Mouse (Mus musculus): ENCODE measurements around the gene Acss3. TPM values are rescaled to one million over a fixed set of nuclear protein-coding genes. Genes with fewer than 3 reads are reported as not detected.

Acss3 gene
- total RNA-seq, 1 experiment from 2014 or later = not detected

DNA sequence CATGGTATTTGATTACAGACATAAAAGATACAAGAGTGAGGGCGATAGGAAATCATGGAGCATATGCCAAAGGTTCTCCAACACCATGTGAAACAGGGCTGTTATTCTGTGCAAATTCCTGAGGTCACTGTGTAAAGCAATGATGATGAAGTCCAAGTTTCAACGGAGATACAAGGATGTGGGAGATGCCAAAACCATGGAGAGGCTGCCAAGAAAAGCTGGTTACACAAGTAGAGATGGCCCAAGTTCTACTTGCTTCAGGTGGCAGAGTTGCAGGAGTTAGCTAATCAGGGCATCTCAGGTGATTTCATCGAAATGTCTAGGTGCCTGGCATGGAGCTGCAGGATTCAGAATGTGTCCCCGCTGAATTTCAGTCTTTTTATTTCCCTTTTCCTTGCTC is 84.3 kb downstream of the Acss3 start:
- no peak for ATAC-seq (ENCODE audit: extremely low read depth, insufficient number of reproducible peaks, low FRiP score, poor library complexity, severe bottlenecking)

- no peak for ATAC-seq (ENCODE audit: extremely low read depth, insufficient number of reproducible peaks, low FRiP score, poor library complexity, severe bottlenecking)
These were observed 99.2 kb downstream of the Acss3 start for GRCm38 (mm10) chr10:107024254-107024653.

DNA sequence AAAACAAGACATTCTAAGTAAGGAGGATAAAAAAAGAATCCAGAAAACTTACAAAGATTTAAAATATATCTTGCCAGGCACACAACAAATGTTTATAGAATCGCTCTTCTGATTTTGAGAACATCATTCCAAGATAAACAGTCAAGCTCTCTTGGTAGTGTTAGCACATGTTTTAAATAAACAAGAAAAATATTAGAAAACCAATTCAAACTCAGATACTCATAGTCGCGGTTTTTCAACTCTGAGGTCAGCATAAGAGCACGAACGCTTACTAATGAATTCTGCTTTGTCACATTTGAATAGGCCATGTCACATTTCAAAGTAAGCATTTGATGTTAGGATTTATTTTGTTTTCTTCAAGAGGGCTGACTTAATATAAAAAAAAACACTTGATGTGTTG is 102.3 kb downstream of the Acss3 start:
- no peak for ATAC-seq (ENCODE audit: extremely low read depth, insufficient number of reproducible peaks, low FRiP score, poor library complexity, severe bottlenecking)

DNA sequence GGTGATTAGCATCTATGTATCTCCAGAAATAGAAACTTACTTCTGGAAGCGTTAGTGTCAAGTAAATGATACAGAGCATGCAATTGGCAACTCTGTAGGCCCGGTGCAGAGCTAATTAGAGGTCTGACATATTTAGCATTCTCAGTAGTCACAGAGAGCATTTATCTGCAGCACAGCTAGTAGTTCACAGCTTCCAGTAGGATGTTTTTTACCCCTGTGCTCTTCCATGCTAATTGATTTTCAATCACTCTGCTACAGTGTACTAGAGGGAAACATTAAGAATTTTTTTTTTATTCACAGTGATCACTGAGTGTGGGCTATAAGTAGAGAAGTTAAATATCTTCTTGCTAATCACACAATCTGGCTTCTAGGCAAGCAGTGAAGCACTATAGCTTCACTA is 112.3 kb downstream of the Acss3 start:
- no peak for ATAC-seq (ENCODE audit: extremely low read depth, insufficient number of reproducible peaks, low FRiP score, poor library complexity, severe bottlenecking)

DNA sequence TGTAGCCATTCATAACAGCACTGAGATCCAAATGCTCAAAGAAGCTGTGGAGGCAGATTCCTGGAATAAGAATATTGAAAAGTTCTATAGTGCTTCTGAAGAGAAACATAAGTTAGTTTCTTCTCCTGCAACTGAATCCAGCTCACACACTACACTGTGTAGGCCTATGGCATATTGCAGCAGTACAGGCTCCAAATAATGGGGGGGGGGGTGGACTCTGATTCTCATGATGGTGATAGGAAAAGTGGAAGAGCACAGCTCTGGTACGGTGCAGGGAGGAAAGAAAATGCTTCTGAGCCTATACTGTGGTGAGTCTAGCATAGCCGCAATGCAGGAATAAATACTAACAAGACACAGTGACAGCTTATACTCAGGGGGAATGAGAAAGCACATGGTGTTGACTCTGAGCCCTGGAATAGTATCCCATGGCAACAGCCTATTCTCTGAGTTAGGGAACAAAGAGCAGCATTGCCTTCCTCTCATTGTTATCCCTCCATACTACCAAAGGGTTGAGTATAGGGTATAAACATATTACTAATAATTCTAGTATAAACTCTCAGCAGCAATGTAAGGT is 125.3 kb downstream of the Acss3 start:
- no peak for ATAC-seq (ENCODE audit: extremely low read depth, insufficient number of reproducible peaks, low FRiP score, poor library complexity, severe bottlenecking)

DNA sequence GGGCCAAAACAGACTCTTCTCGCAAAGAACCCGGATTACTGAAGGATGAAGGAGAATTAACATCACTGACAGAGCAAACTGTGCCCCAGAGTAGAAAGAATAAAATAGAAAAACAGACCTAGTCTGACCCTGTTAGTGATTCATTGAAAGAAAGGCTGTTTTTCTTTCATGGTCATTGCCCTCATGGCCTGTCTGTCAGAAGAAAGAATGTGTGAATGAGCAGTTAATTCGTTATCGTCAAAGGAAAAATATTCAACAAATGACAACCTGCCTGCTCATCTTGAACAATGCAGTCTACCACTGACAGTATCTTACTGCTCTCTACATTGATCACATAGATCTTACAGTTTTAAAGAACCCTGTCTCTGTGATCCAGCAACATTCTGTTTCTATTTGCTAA is 134.0 kb downstream of the Acss3 start:
- ATAC-seq (ENCODE audit: extremely low read depth, insufficient number of reproducible peaks, low FRiP score, poor library complexity, severe bottlenecking) = no peak

- ATAC-seq (ENCODE audit: extremely low read depth, insufficient number of reproducible peaks, low FRiP score, poor library complexity, severe bottlenecking) = no peak
These were observed 148.0 kb downstream of the Acss3 start for GRCm38 (mm10) chr10:106975193-106976141.

DNA sequence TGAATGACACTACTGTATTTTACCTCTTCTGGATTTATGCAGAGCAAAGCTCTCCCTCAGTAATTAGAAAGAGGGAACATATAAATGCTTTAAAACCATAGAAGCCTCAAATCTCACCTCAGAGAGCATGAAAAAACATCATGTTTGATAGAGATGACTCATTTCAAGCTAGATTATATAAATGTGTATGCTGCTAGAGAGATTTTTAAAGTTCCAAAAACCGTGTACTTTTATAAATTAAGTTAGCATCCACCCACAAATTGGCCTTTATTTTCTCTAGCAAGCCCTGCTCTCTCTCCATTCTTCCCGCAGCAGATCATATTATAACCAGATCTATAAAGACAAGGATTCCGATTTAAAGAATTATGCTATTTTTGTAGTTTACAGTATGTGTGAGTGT is 164.4 kb downstream of the Acss3 start:
- no peak for ATAC-seq (ENCODE audit: extremely low read depth, insufficient number of reproducible peaks, low FRiP score, poor library complexity, severe bottlenecking)

DNA sequence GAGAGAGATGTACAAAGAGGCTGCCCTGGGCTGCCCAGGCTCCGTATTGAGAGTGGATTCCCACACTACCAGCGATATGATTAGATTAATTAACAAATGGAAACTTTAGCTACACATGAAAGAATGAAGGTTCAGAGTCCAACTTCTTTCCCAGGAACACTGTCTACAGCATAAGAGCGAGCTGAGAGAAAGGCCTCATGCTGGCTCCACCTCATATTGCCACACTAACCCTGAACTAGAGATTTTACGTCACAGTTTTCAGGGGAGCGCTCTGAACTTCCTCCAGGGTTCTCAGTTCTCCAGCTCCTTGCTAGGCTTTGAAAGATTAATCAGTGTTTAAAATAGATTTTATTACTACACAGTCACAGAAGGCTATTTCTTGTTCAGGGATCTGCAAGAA is 182.1 kb downstream of the Acss3 start:
- no peak for ATAC-seq (ENCODE audit: extremely low read depth, insufficient number of reproducible peaks, low FRiP score, poor library complexity, severe bottlenecking)

- no peak for ATAC-seq (ENCODE audit: extremely low read depth, insufficient number of reproducible peaks, low FRiP score, poor library complexity, severe bottlenecking)
These were observed 184.0 kb downstream of the Acss3 start for GRCm38 (mm10) chr10:106939441-106939840.

- ATAC-seq (ENCODE audit: extremely low read depth, insufficient number of reproducible peaks, low FRiP score, poor library complexity, severe bottlenecking) = no peak
These were observed 184.6 kb downstream of the Acss3 start for GRCm38 (mm10) chr10:106938851-106939250.

DNA sequence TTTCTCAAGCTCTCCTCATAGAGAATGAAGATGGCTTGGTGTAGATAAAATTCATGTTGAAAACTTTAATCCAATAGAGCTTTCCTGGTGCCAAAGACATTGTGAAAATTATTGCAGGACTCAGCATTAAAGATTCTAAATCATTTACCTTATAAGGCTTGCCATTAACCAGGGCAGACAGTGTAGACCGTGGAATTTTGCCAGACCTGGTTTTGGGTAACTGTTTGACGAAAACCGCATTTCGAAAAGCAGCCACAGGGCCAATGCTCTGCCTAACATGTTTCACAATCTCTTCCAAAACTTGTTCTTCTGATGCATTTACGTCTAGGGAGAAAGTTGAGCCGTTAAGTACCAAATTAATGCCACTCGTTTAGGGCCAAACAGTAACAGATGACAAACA is 186.5 kb downstream of the Acss3 start:
- ATAC-seq (ENCODE audit: extremely low read depth, insufficient number of reproducible peaks, low FRiP score, poor library complexity, severe bottlenecking) = no peak

GRCm38 (mm10) chr10:106932571-106933073 is 190.8 kb downstream of the Acss3 start:
- no peak for ATAC-seq (ENCODE audit: extremely low read depth, insufficient number of reproducible peaks, low FRiP score, poor library complexity, severe bottlenecking)

- no peak for ATAC-seq (ENCODE audit: extremely low read depth, insufficient number of reproducible peaks, low FRiP score, poor library complexity, severe bottlenecking)
These were observed 194.7 kb downstream of the Acss3 start for GRCm38 (mm10) chr10:106928576-106929332.

- ATAC-seq (ENCODE audit: extremely low read depth, insufficient number of reproducible peaks, low FRiP score, poor library complexity, severe bottlenecking) = no peak
These were observed 198.7 kb downstream of the Acss3 start for GRCm38 (mm10) chr10:106924798-106925197.

DNA sequence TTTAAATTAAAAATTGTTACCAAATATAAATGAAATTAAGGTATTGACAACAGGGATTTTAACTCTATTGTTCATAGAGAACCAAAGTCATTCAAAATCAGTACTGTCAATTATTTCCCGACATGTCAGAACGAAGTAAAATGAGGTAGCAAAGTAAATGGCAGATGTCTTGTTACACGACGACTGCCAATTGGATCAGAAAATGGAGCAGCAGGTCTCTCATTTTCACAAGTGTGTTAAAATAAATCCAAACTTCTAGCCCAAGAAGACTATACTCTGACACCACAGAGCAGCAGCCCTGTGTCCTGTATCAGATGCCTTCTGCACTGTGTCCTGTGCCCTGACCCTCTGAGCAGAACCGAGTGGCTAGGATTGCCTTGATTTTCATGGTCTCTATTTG is 199.1 kb downstream of the Acss3 start:
- no peak for ATAC-seq (ENCODE audit: extremely low read depth, insufficient number of reproducible peaks, low FRiP score, poor library complexity, severe bottlenecking)

DNA sequence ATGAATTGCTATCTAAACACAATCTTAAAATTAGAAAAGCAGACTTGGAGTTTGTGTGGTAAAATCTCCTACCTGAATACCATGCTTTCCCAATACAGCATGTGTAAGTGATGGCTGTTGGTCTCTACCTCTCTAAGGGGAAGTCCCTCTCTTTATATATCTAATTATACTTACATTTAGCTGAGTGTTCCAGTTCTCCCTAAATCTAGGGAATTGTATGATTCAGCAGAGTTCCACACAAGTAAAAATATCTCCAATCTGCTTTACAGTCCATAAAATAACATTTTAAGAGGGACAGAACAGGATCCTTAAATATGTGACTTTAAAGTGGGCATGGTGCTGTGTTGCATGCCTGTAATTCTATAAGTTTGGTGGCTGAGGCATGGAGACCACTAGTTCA is 208.6 kb downstream of the Acss3 start:
- no peak for ATAC-seq (ENCODE audit: extremely low read depth, insufficient number of reproducible peaks, low FRiP score, poor library complexity, severe bottlenecking)

DNA sequence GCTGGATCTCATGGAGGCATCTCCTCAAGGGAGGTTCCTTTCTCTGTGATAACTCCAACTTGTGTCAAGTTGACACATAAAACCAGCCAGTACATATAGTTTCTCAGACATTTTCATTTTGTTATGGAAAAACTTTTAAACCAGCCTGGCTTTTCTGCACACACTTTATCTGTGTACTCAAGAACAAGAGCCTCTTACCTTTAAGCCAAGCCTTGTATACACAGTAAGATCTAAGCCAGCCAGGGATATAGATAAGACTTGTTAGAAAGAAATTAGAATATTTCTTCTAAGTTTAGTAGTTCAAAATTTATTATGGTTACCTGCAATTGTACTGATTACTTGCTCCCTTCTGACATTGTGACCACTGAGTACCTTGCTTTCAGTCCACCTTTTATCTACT is 209.2 kb downstream of the Acss3 start:
- no peak for ATAC-seq (ENCODE audit: extremely low read depth, insufficient number of reproducible peaks, low FRiP score, poor library complexity, severe bottlenecking)

GRCm38 (mm10) chr10:106913032-106913431 is 210.4 kb downstream of the Acss3 start:
- no peak for ATAC-seq (ENCODE audit: extremely low read depth, insufficient number of reproducible peaks, low FRiP score, poor library complexity, severe bottlenecking)

DNA sequence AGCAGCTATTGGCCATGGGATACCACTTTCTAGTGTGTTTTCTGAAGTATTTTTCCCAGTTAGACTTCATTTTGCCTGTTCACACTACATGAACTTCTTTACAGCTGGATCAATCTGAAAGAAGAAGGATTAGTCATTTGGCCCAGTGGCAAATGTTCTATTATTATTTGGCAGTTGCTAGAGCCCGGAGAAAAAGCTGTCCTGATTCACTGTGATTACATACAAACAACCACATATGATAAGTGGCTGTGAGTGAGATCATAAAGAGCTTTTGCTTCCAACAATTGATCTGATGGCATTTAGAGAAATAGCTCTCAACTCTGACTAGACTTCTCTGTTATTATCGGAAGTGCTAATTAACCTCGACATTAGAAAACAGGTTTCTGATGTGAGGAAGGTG is 213.4 kb downstream of the Acss3 start:
- ATAC-seq (ENCODE audit: extremely low read depth, insufficient number of reproducible peaks, low FRiP score, poor library complexity, severe bottlenecking) = no peak

Data from neutrophil, adult 5-6 weeks (primary cell).